Mouse (Mus musculus): Measurements from ENCODE around the gene Gpc6. TPM values are rescaled to one million over a fixed set of nuclear protein-coding genes. Genes with fewer than 3 reads are reported as not detected.

The Gpc6 gene
- total and polyA plus RNA-seq, 3 experiments: not detected

DNA sequence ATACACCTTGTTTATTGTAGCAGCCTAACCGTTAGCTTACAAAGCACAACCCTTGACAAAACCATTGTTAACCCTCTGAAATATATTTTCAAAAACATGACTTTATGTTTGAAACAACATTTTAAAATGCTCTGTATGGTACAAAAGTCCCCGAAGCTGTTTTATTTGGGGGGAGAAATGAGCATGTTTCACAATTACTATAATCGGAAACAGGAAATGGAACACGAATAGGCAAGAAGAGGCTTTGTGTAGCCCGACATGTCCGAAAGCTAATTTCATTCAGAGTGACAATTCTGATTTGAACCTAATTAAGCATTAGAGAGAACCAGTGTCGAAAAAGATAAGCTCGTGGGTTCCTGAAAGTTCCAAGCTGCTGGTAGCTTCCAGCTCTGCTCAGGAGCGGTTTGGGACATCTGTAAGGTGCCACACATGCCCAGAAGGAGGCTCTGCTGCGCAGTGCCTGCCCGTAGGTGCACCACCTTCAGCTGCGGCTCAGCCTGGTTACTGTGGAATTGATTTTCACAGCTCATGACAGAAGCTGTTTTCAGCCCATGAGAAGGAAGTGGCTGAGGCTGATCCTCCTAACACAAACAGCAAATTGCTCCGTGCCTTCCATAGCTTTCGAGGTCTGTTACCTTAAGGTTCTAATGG, 12.9 kb downstream of the Gpc6 start:
- no peak overlapping the region for H3K4me3 ChIP-seq (ENCODE audit: control insufficient read depth in 1 of 2, insufficient read depth in 1 of 2, low read depth in 2 of 2, low read length in 2 of 2)
- no peak for TF ChIP-seq HCFC1 (IDR thresholded peaks at IDR 0.05; ENCODE audit: low read depth, low read length)
- TF ChIP-seq POLR2AphosphoS2 (IDR thresholded peaks at IDR 0.05; ENCODE audit: low read length): no peak
- TF ChIP-seq TCF12 (IDR thresholded peaks at IDR 0.05; ENCODE audit: low read depth, low read length): no peak
- no peak for TF ChIP-seq SMC3 (IDR thresholded peaks at IDR 0.05; ENCODE audit: low read depth, low read length)
- TF ChIP-seq RAD21 (IDR thresholded peaks at IDR 0.05; ENCODE audit: low read depth, low read length): no peak
- no peak for TF ChIP-seq POLR2AphosphoS5 (IDR thresholded peaks at IDR 0.05; ENCODE audit: borderline replicate concordance, low read depth, low read length)
- TF ChIP-seq MYB (IDR thresholded peaks at IDR 0.05; ENCODE audit: low read depth, low read length): no peak
- no peak for TF ChIP-seq CHD1 (IDR thresholded peaks at IDR 0.05; ENCODE audit: low read depth, low read length)

DNA sequence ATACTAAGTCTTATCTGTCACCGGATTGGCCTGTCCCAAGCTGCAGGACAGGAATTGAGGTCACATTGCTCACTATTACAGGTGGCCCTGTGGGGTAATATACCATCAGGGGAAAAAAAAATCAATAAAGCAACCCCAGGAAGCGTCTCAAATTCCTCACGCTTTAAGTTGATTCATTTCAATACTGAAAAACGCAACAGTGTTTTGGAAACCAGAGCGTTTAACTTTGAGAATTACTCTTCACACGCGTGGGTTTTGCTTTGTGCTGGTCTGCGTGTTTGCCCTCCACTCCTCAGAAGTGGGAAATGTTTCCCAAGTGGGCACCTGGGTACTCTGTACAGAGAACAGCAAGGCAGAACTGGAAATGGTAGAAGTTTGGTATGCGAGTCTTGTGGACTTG, 13.6 kb downstream of the Gpc6 start:
- no peaks in the 10 kb centered on the region for H3K79me2 ChIP-seq (ENCODE audit: control insufficient read depth, insufficient read depth, low read length, poor library complexity)
- no peak for DNase-seq (ENCODE audit: low read depth, low spot score)
- TF ChIP-seq NRF1 (IDR thresholded peaks at IDR 0.05; ENCODE audit: insufficient read depth, low read depth, low read length, poor library complexity, severe bottlenecking) (no peak), JUND (IDR thresholded peaks at IDR 0.05; ENCODE audit: low read depth, low read length) (no peak), USF1 (IDR thresholded peaks at IDR 0.05; ENCODE audit: low read depth, low read length) (no peak), NELFE (IDR thresholded peaks at IDR 0.05; ENCODE audit: low read depth, low read length) (no peak), ZNF384 (IDR thresholded peaks at IDR 0.05; ENCODE audit: low read depth, low read length) (no peak), POLR2AphosphoS5 (IDR thresholded peaks at IDR 0.05; ENCODE audit: borderline replicate concordance, low read depth, low read length) (no peak), MXI1 (IDR thresholded peaks at IDR 0.05; ENCODE audit: low read depth, low read length) (no peak), CTCF (IDR thresholded peaks at IDR 0.05 in 2 of 3, conservative IDR thresholded peaks at IDR 0.05 in 1 of 3; ENCODE audit: control insufficient read depth in 1 of 3, insufficient read depth in 1 of 3, low read depth in 2 of 3, low read length in 3 of 3, poor library complexity in 1 of 3, severe bottlenecking in 1 of 3) (no peak), RAD21 (IDR thresholded peaks at IDR 0.05; ENCODE audit: low read depth, low read length) (no peak)
- H3K4me3 ChIP-seq (ENCODE audit: control insufficient read depth in 1 of 2, insufficient read depth in 1 of 2, low read depth in 2 of 2, low read length in 2 of 2): no peak overlapping the region
- H3K9ac ChIP-seq (ENCODE audit: control insufficient read depth, low read depth, low read length, poor library complexity, severe bottlenecking): no peak overlapping the region
- H3K27me3 ChIP-seq (ENCODE audit: control insufficient read depth in 1 of 2, insufficient read depth in 2 of 2, low read length in 2 of 2): no peaks in the 10 kb centered on the region
- H3K9me3 ChIP-seq (replicated peaks; ENCODE audit: insufficient read depth, low read length): no peaks in the 10 kb centered on the region
- no peaks in the 10 kb centered on the region for H3K4me1 ChIP-seq (ENCODE audit: control insufficient read depth in 1 of 2, insufficient read depth in 2 of 2, low read length in 2 of 2)
- no peak overlapping the region for H3K27ac ChIP-seq (ENCODE audit: control insufficient read depth, low read depth, low read length)
- H3K36me3 ChIP-seq (ENCODE audit: control insufficient read depth in 1 of 2, insufficient read depth in 2 of 2, low read length in 2 of 2): no peaks in the 10 kb centered on the region

More for the DNA sequence above, 12.9 kb downstream of the Gpc6 start:
- Histone ChIP-seq H3K4me1 (ENCODE audit: control insufficient read depth in 1 of 2, insufficient read depth in 2 of 2, low read length in 2 of 2) (no peaks in the 10 kb centered on the region), H3K9ac (ENCODE audit: control insufficient read depth, low read depth, low read length, poor library complexity, severe bottlenecking) (no peak overlapping the region), H3K27ac (ENCODE audit: control insufficient read depth, low read depth, low read length) (no peak overlapping the region), H3K27me3 (ENCODE audit: control insufficient read depth in 1 of 2, insufficient read depth in 2 of 2, low read length in 2 of 2) (no peaks in the 10 kb centered on the region), H3K36me3 (ENCODE audit: control insufficient read depth in 1 of 2, insufficient read depth in 2 of 2, low read length in 2 of 2) (no peaks in the 10 kb centered on the region), H3K79me2 (ENCODE audit: control insufficient read depth, insufficient read depth, low read length, poor library complexity) (no peaks in the 10 kb centered on the region), H3K9me3 (replicated peaks; ENCODE audit: insufficient read depth, low read length) (no peaks in the 10 kb centered on the region)
- no peak for DNase-seq (ENCODE audit: low read depth, low spot score)
